Comparison of ENCODE assay signal across 9 mouse cellular contexts in the genomic region with DNA sequence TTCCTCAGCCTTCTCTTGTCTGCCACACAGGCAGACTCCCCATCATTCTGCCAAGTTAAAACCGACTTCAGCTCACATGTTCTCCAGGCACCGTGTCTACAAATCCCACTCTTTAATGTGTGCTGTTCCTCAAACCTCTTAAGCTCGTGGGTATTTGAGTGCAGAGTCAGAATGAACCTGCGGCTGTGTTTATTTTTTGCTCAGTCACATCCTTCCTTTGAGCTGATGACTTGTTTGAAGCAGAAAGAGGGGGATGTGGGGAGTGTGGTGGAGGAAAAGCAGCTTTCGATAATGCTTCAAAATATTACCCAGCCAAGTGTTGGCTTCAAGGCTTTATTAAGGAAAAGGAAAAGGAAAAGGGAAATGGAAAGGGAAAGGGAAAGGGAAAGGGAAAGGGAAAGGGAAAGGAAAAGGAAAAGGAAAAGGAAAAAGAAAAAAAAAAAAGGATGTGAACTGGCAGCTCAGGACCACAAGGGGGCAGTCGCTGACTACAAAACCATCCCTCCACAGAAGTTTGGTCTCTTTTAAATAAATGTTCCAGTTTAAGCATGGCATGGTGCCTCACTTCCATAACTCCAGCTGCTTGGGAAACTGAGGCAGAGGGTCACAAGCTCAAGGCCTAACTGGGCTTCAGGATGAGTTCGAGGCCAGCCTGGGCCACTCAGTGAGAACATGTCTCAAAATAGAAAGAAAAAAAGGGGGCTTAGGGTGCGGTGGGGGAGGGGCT.
DNase-seq lines count a peak whose midpoint lies in the region; ATAC-seq and TF ChIP-seq lines count a peak whose summit lies in the region.
"Had no signal": no experiment of that assay in that cellular context is flagged by ENCODE, and none has a peak within 500 bp of the region (broad histone marks: within the 10 kb centered on the region; RNA-seq: fewer than 3 reads in every experiment).

No protein-coding gene starts in this region.

- H3K9me3 ChIP-seq in hindbrain, embryonic 14.5 days (ENCODE audit: control insufficient read depth, low read length): no peaks in the 10 kb centered on the region
- H3K9me3 ChIP-seq in hindbrain, embryonic 16.5 days (ENCODE audit: control insufficient read depth, low read length): no peaks in the 10 kb centered on the region
- H3K9me3 ChIP-seq in kidney, embryonic 14.5 days (ENCODE audit: control insufficient read depth, low read length): no peaks in the 10 kb centered on the region
- H3K9me3 ChIP-seq: liver, embryonic 13.5 days had no signal

- no peak overlapping the region for H3K4me2 ChIP-seq in hindbrain, embryonic 14.5 days (replicated peaks)
- H3K4me2 ChIP-seq in hindbrain, embryonic 16.5 days (ENCODE audit: low read length): no peak overlapping the region
- H3K4me2 ChIP-seq in kidney, embryonic 14.5 days (replicated peaks; ENCODE audit: low read depth, low read length): no peak overlapping the region
- H3K4me2 ChIP-seq: liver, embryonic 13.5 days had no signal

- H3K27ac ChIP-seq in hindbrain, embryonic 14.5 days: no peak overlapping the region
- no peak overlapping the region for H3K27ac ChIP-seq in hindbrain, embryonic 16.5 days (ENCODE audit: low read depth, low read length)
- H3K27ac ChIP-seq in kidney, embryonic 14.5 days (ENCODE audit: low read depth, low read length): no peak overlapping the region
- no peak overlapping the region for H3K27ac ChIP-seq in small intestine, adult 2 months (ENCODE audit: insufficient read depth, low read depth, low read length)
- H3K27ac ChIP-seq: liver, embryonic 13.5 days had no signal

- no peak overlapping the region for H3K4me3 ChIP-seq in hindbrain, embryonic 14.5 days (replicated peaks; ENCODE audit: low read length)
- H3K4me3 ChIP-seq in hindbrain, embryonic 16.5 days (ENCODE audit: low read length): no peak overlapping the region
- H3K4me3 ChIP-seq in kidney, embryonic 14.5 days (ENCODE audit: low read length): no peak overlapping the region
- no peak overlapping the region for H3K4me3 ChIP-seq in small intestine, adult 2 months (ENCODE audit: low read depth, low read length)
- H3K4me3 ChIP-seq: liver, embryonic 13.5 days had no signal

- ATAC-seq in hindbrain, embryonic 14.5 days (ENCODE audit: low FRiP score): no peak
- ATAC-seq in hindbrain, embryonic 16.5 days: no peak
- ATAC-seq in kidney, embryonic 14.5 days (ENCODE audit: low FRiP score, low TSS enrichment): 0 out of 2 replicates have a peak, but pooled peaks have one; percentile 39

- TF ChIP-seq POLR2A in small intestine, adult 2 months (IDR thresholded peaks at IDR 0.05; ENCODE audit: low read depth, low read length): no peak

- H3K27me3 ChIP-seq in hindbrain, embryonic 14.5 days (ENCODE audit: control insufficient read depth, insufficient read depth, low read length): no peaks in the 10 kb centered on the region
- no peaks in the 10 kb centered on the region for H3K27me3 ChIP-seq in hindbrain, embryonic 16.5 days (replicated peaks; ENCODE audit: control insufficient read depth, insufficient read depth, low read length)
- H3K27me3 ChIP-seq in kidney, embryonic 14.5 days (ENCODE audit: control insufficient read depth, insufficient read depth, low read length): no peaks in the 10 kb centered on the region
- no peaks in the 10 kb centered on the region for H3K27me3 ChIP-seq in small intestine, adult 2 months (ENCODE audit: control insufficient read depth, insufficient read depth, low read length)
- H3K27me3 ChIP-seq: liver, embryonic 13.5 days had no signal

- DNase-seq in hindbrain, embryonic 14.5 days (ENCODE audit: low spot score): peak; percentile 71
- DNase-seq in CD4-positive helper T cell, adult 2 months (ENCODE audit: low read depth, low spot score): peak; percentile 34
- peak; percentile 46 for DNase-seq in ZHBTc4 (ENCODE audit: low read depth, low spot score)
- DNase-seq in urinary bladder, postnatal 36 days (ENCODE audit: low spot score in 2 of 2): no peak
- DNase-seq in ovary, adult 18-20 months (ENCODE audit: low spot score): no peak
- DNase-seq: liver, embryonic 13.5 days had no signal

- peak; percentile 45; the same call in 1 of the 2 replicates for TF ChIP-seq CTCF in small intestine, adult 2 months (IDR thresholded peaks at IDR 0.05; ENCODE audit: extremely low read depth, insufficient read length, insufficient replicate concordance, low read depth, low read length)

- WGBS in hindbrain, embryonic 14.5 days: 54% methylated on average over 8 of the region's 8 CpGs
- 53% methylated on average over 8 of the region's 8 CpGs for WGBS in hindbrain, embryonic 16.5 days
- 48% methylated on average over 8 of the region's 8 CpGs for WGBS in kidney, embryonic 14.5 days
- WGBS in small intestine, adult 2 months: 38% methylated on average over 8 of the region's 8 CpGs

- no peaks in the 10 kb centered on the region for H3K36me3 ChIP-seq in hindbrain, embryonic 14.5 days (replicated peaks; ENCODE audit: control insufficient read depth, insufficient read depth)
- no peaks in the 10 kb centered on the region for H3K36me3 ChIP-seq in hindbrain, embryonic 16.5 days (ENCODE audit: control insufficient read depth, insufficient read depth, low read length)
- H3K36me3 ChIP-seq in kidney, embryonic 14.5 days (ENCODE audit: control insufficient read depth, insufficient read depth, low read length): no peaks in the 10 kb centered on the region
- no peaks in the 10 kb centered on the region for H3K36me3 ChIP-seq in small intestine, adult 2 months (ENCODE audit: control insufficient read depth, insufficient read depth, low read length)
- H3K36me3 ChIP-seq: liver, embryonic 13.5 days had no signal

- no peak overlapping the region for H3K9ac ChIP-seq in hindbrain, embryonic 14.5 days
- no peak overlapping the region for H3K9ac ChIP-seq in hindbrain, embryonic 16.5 days (ENCODE audit: low read depth, low read length)
- no peak overlapping the region for H3K9ac ChIP-seq in kidney, embryonic 14.5 days (ENCODE audit: low read depth, low read length)
- H3K9ac ChIP-seq: liver, embryonic 13.5 days had no signal

- no peaks in the 10 kb centered on the region for H3K4me1 ChIP-seq in hindbrain, embryonic 14.5 days (replicated peaks; ENCODE audit: control insufficient read depth, insufficient read depth, low read length)
- H3K4me1 ChIP-seq in hindbrain, embryonic 16.5 days (ENCODE audit: control insufficient read depth, insufficient read depth, low read depth, low read length): no peaks in the 10 kb centered on the region
- H3K4me1 ChIP-seq in kidney, embryonic 14.5 days (ENCODE audit: control insufficient read depth, insufficient read depth, low read length): no peaks in the 10 kb centered on the region
- no peaks in the 10 kb centered on the region for H3K4me1 ChIP-seq in small intestine, adult 2 months (ENCODE audit: control insufficient read depth, insufficient read depth, insufficient read length, low read length)
- H3K4me1 ChIP-seq: liver, embryonic 13.5 days had no signal

Comparison
In these comparisons a context has a peak if more than half of its experiments do, and no peak if none do; other contexts are left out.
1. DNase-seq: peak in hindbrain, embryonic 14.5 days (single experiment), CD4-positive helper T cell, adult 2 months (single experiment) and ZHBTc4 (single experiment); none in urinary bladder, postnatal 36 days (0 of 2) and ovary, adult 18-20 months (single experiment).